Mouse (Mus musculus): ENCODE measurements around the gene Lgsn.

Gene Lgsn

GRCm38 (mm10) chr1:31220599-31221250 is 44.5 kb downstream of the Lgsn start:
- no peak for DNase-seq

DNA sequence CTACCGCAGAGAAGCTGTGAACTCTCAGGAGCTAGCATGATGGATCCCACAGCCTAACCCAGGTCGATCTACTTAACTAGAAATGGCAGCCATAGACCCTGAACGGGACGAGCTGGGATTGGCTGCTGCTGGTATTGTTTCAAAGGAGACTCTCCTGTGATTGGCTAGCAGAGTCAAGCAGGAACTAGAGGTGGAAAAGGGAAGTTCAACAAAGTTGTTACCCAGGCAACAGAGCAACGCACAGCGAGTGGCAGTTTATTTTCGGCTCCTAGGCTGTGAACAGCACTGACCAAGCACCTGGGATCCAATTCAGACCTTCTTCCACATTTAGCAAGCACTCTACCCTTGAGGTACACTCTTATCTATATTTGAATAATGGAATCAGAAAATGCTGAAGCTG is 46.4 kb downstream of the Lgsn start, which contains the start of the genes 4931428L18Rik and Pih1d3:
4931428L18Rik (minus strand) TSS at position 121 of the 400 bp plus-strand sequence.
Pih1d3 (plus strand) TSS at position 275 of the 400 bp plus-strand sequence.
- DNase-seq, result no peak

- DNase-seq, result no peak
Measured at GRCm38 (mm10) chr1:31233319-31234036, 57.3 kb downstream of the Lgsn start.

Data from kidney, adult 18-20 months (tissue).